Mouse (Mus musculus): ENCODE data around the gene Hspa1a.

DNA sequence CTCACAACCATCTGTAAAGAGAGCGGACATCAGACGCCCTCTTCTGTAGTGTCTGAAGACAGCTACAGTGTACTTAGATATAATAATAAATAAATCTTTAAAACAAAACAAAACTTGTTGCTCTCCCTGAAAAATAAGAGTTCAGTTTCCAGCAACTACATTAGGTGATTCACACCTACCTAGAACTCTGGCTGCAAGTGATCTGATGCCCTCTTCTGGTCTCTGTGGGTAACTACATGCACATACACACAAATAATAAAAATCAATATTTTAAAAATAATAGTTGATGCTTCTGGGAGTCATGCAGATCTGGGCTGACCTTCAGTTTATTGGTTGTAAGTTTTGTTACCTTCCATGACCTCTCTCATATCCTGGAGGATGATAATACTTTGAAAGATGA lies 12.3 kb upstream of the Hspa1a start:
- TF ChIP-seq GATA1 (IDR thresholded peaks at IDR 0.05; ENCODE audit: low read length): no peak
- no peak for TF ChIP-seq TAL1 (IDR thresholded peaks at IDR 0.05; ENCODE audit: low read length)
